Mouse (Mus musculus): ENCODE measurements around the gene Sntg2.

GRCm38 (mm10) chr12:30344806-30345205, 28.4 kb downstream of the Sntg2 start:
- TF ChIP-seq GATA1 (IDR thresholded peaks at IDR 0.05; ENCODE audit: borderline replicate concordance, low read length) (no peak), FLI1 (IDR thresholded peaks at IDR 0.05; ENCODE audit: low read length) (no peak)

Data from megakaryocyte, embryonic 14.5 days (primary cell).